8 mouse cellular contexts compared by ENCODE assay signal in genomic region chr15:94557442-94557841, GRCm38 (mm10). TPM values are rescaled to one million over a fixed set of nuclear protein-coding genes. Genes with fewer than 3 reads are reported as not detected.
DNase-seq lines count a peak whose midpoint lies in the region; ATAC-seq and TF ChIP-seq lines count a peak whose summit lies in the region.

No protein-coding gene starts in this region.

- no peak for TF ChIP-seq POLR2A in limb, embryonic 14.5 days (IDR thresholded peaks at IDR 0.05; ENCODE audit: borderline replicate concordance, extremely low read depth, insufficient read depth, insufficient read length)

- no peaks in the 10 kb centered on the region for H3K4me1 ChIP-seq in kidney, embryonic 14.5 days (ENCODE audit: control insufficient read depth, insufficient read depth, low read length)
- H3K4me1 ChIP-seq in limb, embryonic 14.5 days (ENCODE audit: control insufficient read depth, insufficient read depth, low read length) = no peaks in the 10 kb centered on the region

- no peaks in the 10 kb centered on the region for H3K9me3 ChIP-seq in kidney, embryonic 14.5 days (ENCODE audit: control insufficient read depth, low read length)
- H3K9me3 ChIP-seq in limb, embryonic 14.5 days (ENCODE audit: control insufficient read depth, low read length) = no peaks in the 10 kb centered on the region

- H3K27me3 ChIP-seq in kidney, embryonic 14.5 days (ENCODE audit: control insufficient read depth, insufficient read depth, low read length) = no peaks in the 10 kb centered on the region
- no peaks in the 10 kb centered on the region for H3K27me3 ChIP-seq in limb, embryonic 14.5 days (ENCODE audit: control insufficient read depth, insufficient read depth, low read length)

- H3K4me3 ChIP-seq in kidney, embryonic 14.5 days (ENCODE audit: low read length) = no peak overlapping the region
- no peak overlapping the region for H3K4me3 ChIP-seq in limb, embryonic 14.5 days (replicated peaks; ENCODE audit: low read length)

- H3K4me2 ChIP-seq in kidney, embryonic 14.5 days (replicated peaks; ENCODE audit: low read depth, low read length) = no peak overlapping the region
- no peak overlapping the region for H3K4me2 ChIP-seq in limb, embryonic 14.5 days (replicated peaks; ENCODE audit: low read depth, low read length, severe bottlenecking)

- no peaks in the 10 kb centered on the region for H3K36me3 ChIP-seq in kidney, embryonic 14.5 days (ENCODE audit: control insufficient read depth, insufficient read depth, low read length)
- no peaks in the 10 kb centered on the region for H3K36me3 ChIP-seq in limb, embryonic 14.5 days (ENCODE audit: control insufficient read depth, insufficient read depth, low read length)

- ATAC-seq in kidney, embryonic 14.5 days (ENCODE audit: low FRiP score, low TSS enrichment) = peak; percentile 64; the same call in 1 of the 2 replicates
- peak; percentile 65; the same call in 1 of the 2 replicates for ATAC-seq in limb, embryonic 14.5 days (ENCODE audit: low FRiP score, low read depth)
- peak; percentile 96 for ATAC-seq in monocyte, adult 5-6 weeks (replicated peaks; ENCODE audit: insufficient number of reproducible peaks, low FRiP score, low TSS enrichment, poor library complexity, severe bottlenecking)

- 24% methylated on average over 7 of the region's 7 CpGs for WGBS in kidney, embryonic 14.5 days
- 28% methylated on average over 7 of the region's 7 CpGs for WGBS in limb, embryonic 14.5 days

- intact Hi-C loops in gastrocnemius, postnatal 36 days (cut with DNase I) = loop anchor here (2.0 kb wide), 1 partner anchor 103 kb away; no protein-coding TSS in a partner anchor

- H3K9ac ChIP-seq in kidney, embryonic 14.5 days (ENCODE audit: low read depth, low read length) = no peak overlapping the region
- H3K9ac ChIP-seq in limb, embryonic 14.5 days (ENCODE audit: low read depth, low read length, severe bottlenecking) = no peak overlapping the region

- no peak overlapping the region for H3K27ac ChIP-seq in kidney, embryonic 14.5 days (ENCODE audit: low read depth, low read length)
- H3K27ac ChIP-seq in limb, embryonic 14.5 days (replicated peaks; ENCODE audit: low read depth, low read length) = no peak overlapping the region

- DNase-seq in 3134 (ENCODE audit: extremely low read depth, insufficient read length, low spot score) = peak; percentile 45
- peak; percentile 82 for DNase-seq in adrenal gland, adult 2 months
- peak; percentile 85 for DNase-seq in embryo, embryonic 11 days
- peak; percentile 70 to 83 for DNase-seq in gastrocnemius, postnatal 36 days
- peak; percentile 90 for DNase-seq in limb, embryonic 14.5 days (ENCODE audit: low spot score)
- peak; percentile 77 to 93 for DNase-seq in spleen, postnatal 4 days (ENCODE audit: low spot score in 2 of 2)

RNA-seq across cellular contexts. Expression of gene Irak4, which starts 14.0 kb away (rescaled TPM):
- 10 to 100 TPM; 13.4 to 18.6 TPM for total RNA-seq in adrenal gland, adult 2 months (2021)
- polyA plus RNA-seq in adrenal gland, adult 2 months (2012; rRNA removed) = 8.6 and 9.2 TPM in 2 replicates
- total RNA-seq in gastrocnemius, postnatal 36 days (2021) = 1 to 10 TPM; 2.5 to 2.8 TPM
- 5.5 and 10.4 TPM in 2 replicates for polyA plus RNA-seq in kidney, embryonic 14.5 days (2014; fragmentation: Nextera tagmentation; extraction: Ambion mirVana)
- 4.9 and 5.6 TPM in 2 replicates for polyA plus RNA-seq in limb, embryonic 14.5 days (2012; rRNA removed)
- 5.2 TPM in 2 replicates for polyA plus RNA-seq in limb, embryonic 14.5 days (2014; fragmentation: Nextera tagmentation; extraction: Ambion mirVana)
- total RNA-seq in monocyte, adult 5-6 weeks (2017) = 43.1 to 59.1 TPM (median 44.0 TPM) in 3 replicates

RNA-seq across cellular contexts. Expression of gene Pus7l, which starts 14.1 kb away (rescaled TPM):
- 1 to 10 TPM; 2.9 to 3.1 TPM for total RNA-seq in adrenal gland, adult 2 months (2021)
- 2.0 and 2.1 TPM in 2 replicates for polyA plus RNA-seq in adrenal gland, adult 2 months (2012; rRNA removed)
- 1 to 10 TPM in 1 of 2 experiments, under 1 TPM in 1; 0.86 to 2.3 TPM for total RNA-seq in gastrocnemius, postnatal 36 days (2021)
- polyA plus RNA-seq in kidney, embryonic 14.5 days (2014; fragmentation: Nextera tagmentation; extraction: Ambion mirVana) = 9.2 and 11.4 TPM in 2 replicates
- polyA plus RNA-seq in limb, embryonic 14.5 days (2012; rRNA removed) = 8.4 and 8.7 TPM in 2 replicates
- polyA plus RNA-seq in limb, embryonic 14.5 days (2014; fragmentation: Nextera tagmentation; extraction: Ambion mirVana) = 8.8 and 10.2 TPM in 2 replicates
- 3.9 to 6.4 TPM (median 4.0 TPM) in 3 replicates for total RNA-seq in monocyte, adult 5-6 weeks (2017)

RNA-seq across cellular contexts. Expression of gene Twf1, which starts 32.2 kb away (rescaled TPM):
- total RNA-seq in adrenal gland, adult 2 months (2021) = 100 to 1,000 TPM in 1 of 2 experiments, 10 to 100 TPM in 1; 99.3 to 104 TPM
- 22.7 and 27.5 TPM in 2 replicates for polyA plus RNA-seq in adrenal gland, adult 2 months (2012; rRNA removed)
- 1 to 10 TPM; 7.2 to 8.0 TPM for total RNA-seq in gastrocnemius, postnatal 36 days (2021)
- 67.7 and 86.5 TPM in 2 replicates for polyA plus RNA-seq in kidney, embryonic 14.5 days (2014; fragmentation: Nextera tagmentation; extraction: Ambion mirVana)
- polyA plus RNA-seq in limb, embryonic 14.5 days (2012; rRNA removed) = 37.7 and 40.2 TPM in 2 replicates
- 78.1 and 79.3 TPM in 2 replicates for polyA plus RNA-seq in limb, embryonic 14.5 days (2014; fragmentation: Nextera tagmentation; extraction: Ambion mirVana)
- total RNA-seq in monocyte, adult 5-6 weeks (2017) = 37.0 to 54.7 TPM (median 51.2 TPM) in 3 replicates
